Mouse (Mus musculus): ENCODE data around the gene Col18a1.
A peak's percentile ranks its signal among the peaks of the same experiment; 100 is the strongest.

Gene Col18a1

GRCm38 (mm10) chr10:77182804-77183331 is 16.5 kb upstream of the Col18a1 start:
- no peak for ATAC-seq (ENCODE audit: low TSS enrichment)

- peak; percentile 78 for ATAC-seq (ENCODE audit: low TSS enrichment)
Measured at GRCm38 (mm10) chr10:77180110-77180509, 13.8 kb upstream of the Col18a1 start.

- ATAC-seq (ENCODE audit: low TSS enrichment) = no peak
Measured at GRCm38 (mm10) chr10:77178691-77179090, 12.3 kb upstream of the Col18a1 start.

- ATAC-seq (ENCODE audit: low TSS enrichment) = no peak
Measured at GRCm38 (mm10) chr10:77170400-77170799, 4.1 kb upstream of the Col18a1 start.

GRCm38 (mm10) chr10:77165318-77165945 is 916 bp downstream of the Col18a1 start:
- ATAC-seq (ENCODE audit: low TSS enrichment) = no peak

- ATAC-seq (ENCODE audit: low TSS enrichment) = no peak
Measured at GRCm38 (mm10) chr10:77164437-77165052, 1.8 kb downstream of the Col18a1 start.

GRCm38 (mm10) chr10:77164041-77164436 is 2.3 kb downstream of the Col18a1 start:
- no peak for ATAC-seq (ENCODE audit: low TSS enrichment)

GRCm38 (mm10) chr10:77163392-77163977 is 2.9 kb downstream of the Col18a1 start:
- ATAC-seq (ENCODE audit: low TSS enrichment) = no peak

- no peak for ATAC-seq (ENCODE audit: low TSS enrichment)
Measured at GRCm38 (mm10) chr10:77159573-77159972, 6.8 kb downstream of the Col18a1 start.

- no peak for ATAC-seq (ENCODE audit: low TSS enrichment)
Measured at GRCm38 (mm10) chr10:77158948-77159347, 7.4 kb downstream of the Col18a1 start.

GRCm38 (mm10) chr10:77157245-77158019 is 8.9 kb downstream of the Col18a1 start:
- no peak for ATAC-seq (ENCODE audit: low TSS enrichment)

- no peak for ATAC-seq (ENCODE audit: low TSS enrichment)
Measured at GRCm38 (mm10) chr10:77152178-77152621, 14.1 kb downstream of the Col18a1 start.

GRCm38 (mm10) chr10:77151551-77152002 is 14.8 kb downstream of the Col18a1 start:
- ATAC-seq (ENCODE audit: low TSS enrichment) = no peak

- no peak for ATAC-seq (ENCODE audit: low TSS enrichment)
Measured at GRCm38 (mm10) chr10:77150947-77151521, 15.3 kb downstream of the Col18a1 start.

- no peak for ATAC-seq (ENCODE audit: low TSS enrichment)
Measured at GRCm38 (mm10) chr10:77150016-77150415, 16.3 kb downstream of the Col18a1 start.

- ATAC-seq (ENCODE audit: low TSS enrichment) = no peak
Measured at GRCm38 (mm10) chr10:77147545-77147944, 18.8 kb downstream of the Col18a1 start.

- ATAC-seq (ENCODE audit: low TSS enrichment) = no peak
Measured at GRCm38 (mm10) chr10:77146901-77147463, 19.4 kb downstream of the Col18a1 start.

GRCm38 (mm10) chr10:77145946-77146345 is 20.4 kb downstream of the Col18a1 start:
- no peak for ATAC-seq (ENCODE audit: low TSS enrichment)

GRCm38 (mm10) chr10:77144372-77144771 is 22.0 kb downstream of the Col18a1 start:
- ATAC-seq (ENCODE audit: low TSS enrichment) = no peak

- ATAC-seq (ENCODE audit: low TSS enrichment) = no peak
Measured at GRCm38 (mm10) chr10:77142328-77142727, 24.0 kb downstream of the Col18a1 start.

GRCm38 (mm10) chr10:77138304-77138703 is 28.0 kb downstream of the Col18a1 start:
- no peak for ATAC-seq (ENCODE audit: low TSS enrichment)
